Mouse (Mus musculus) neural tube, embryonic 15.5 days (tissue): ENCODE results near the gene Ppil3. TPM values are rescaled to one million over a fixed set of nuclear protein-coding genes. Genes with fewer than 3 reads are reported as not detected.
A peak's percentile ranks its signal among the peaks of the same experiment; 100 is the strongest.

Source experiments
- ATAC-seq: fragments of 200-750 bp; cut with Nextera tagmentation; 2 replicates; pipeline ENCODE4 v1.8.0; 2017; ENCODE audit warnings: mild to moderate bottlenecking, moderate TSS enrichment, moderate library complexity; ENCODE audit not compliant: low FRiP score
- H3K27ac ChIP-seq: fragments of 300-500 bp; sonication (generic); replicated peaks from 2 replicates; pipeline ENCODE4 v1.5.1; 2015; ENCODE audit warnings: mild to moderate bottlenecking, inconsistent platforms
- H3K27me3 ChIP-seq: fragments of 300-500 bp; sonication (generic); replicated peaks from 2 replicates; pipeline ENCODE4 v1.6.1; 2015; ENCODE audit warnings: inconsistent platforms
- H3K36me3 ChIP-seq: fragments of 300-500 bp; sonication (generic); 2 replicates; pipeline ENCODE4 v1.6.1; 2015; ENCODE audit warnings: inconsistent platforms
- H3K4me1 ChIP-seq: fragments of 300-500 bp; sonication (generic); 2 replicates; pipeline ENCODE4 v1.6.1; 2015; ENCODE audit warnings: inconsistent platforms
- H3K4me2 ChIP-seq: fragments of 300-500 bp; sonication (generic); 2 replicates; pipeline ENCODE4 v1.6.1; 2015; ENCODE audit warnings: inconsistent platforms, mild to moderate bottlenecking, moderate library complexity
- H3K4me3 ChIP-seq: fragments of 300-500 bp; sonication (generic); replicated peaks from 2 replicates; pipeline ENCODE4 v1.5.1; 2015; ENCODE audit warnings: mild to moderate bottlenecking, inconsistent platforms
- H3K9ac ChIP-seq: fragments of 300-500 bp; sonication (generic); replicated peaks from 2 replicates; pipeline ENCODE4 v1.6.1; 2015; ENCODE audit warnings: mild to moderate bottlenecking, inconsistent platforms
- H3K9me3 ChIP-seq: fragments of 300-500 bp; sonication (generic); replicated peaks from 2 replicates; pipeline ENCODE4 v1.6.1; 2016; ENCODE audit warnings: inconsistent platforms
- WGBS: fragments of 180-500 bp; shearing (Covaris S2); methylation state at CpG from one replicate; pipeline ENCODE4 v1.1.7; 2015; ENCODE audit warnings: mixed read lengths; 5-methylcytosine and 5-hydroxymethylcytosine counted together
- polyA plus RNA-seq: library from polyadenylated mRNA; unstranded; fragments of >200 nt; fragmentation: Nextera tagmentation; extraction: Ambion mirVana; gene quantifications from 2 replicates; pipeline ENCODE4 v1.2.1, GENCODE M21; 2015

The Ppil3 gene
- 53.5 and 54.6 TPM in 2 replicates for polyA plus RNA-seq

- H3K36me3 ChIP-seq = peaks cover 18% of the 10 kb centered on the region
- peak within 1 kb of the TSS; percentile 74 for H3K4me3 ChIP-seq
- peak; percentile 99 for ATAC-seq
- H3K9me3 ChIP-seq = no peaks in the 10 kb centered on the region
- no peaks in the 10 kb centered on the region for H3K27me3 ChIP-seq
- H3K4me1 ChIP-seq = peaks cover 30% of the 10 kb centered on the region
- H3K27ac ChIP-seq = peak within 1 kb of the TSS; percentile 91
- H3K4me2 ChIP-seq = peak within 1 kb of the TSS; percentile 75
- H3K9ac ChIP-seq = peak within 1 kb of the TSS; percentile 80
- WGBS = under 1% methylated on average over 33 of the region's 33 CpGs
These were observed at the start of gene Ppil3, which contains the start of gene Nif3l1 for GRCm38 (mm10) chr1:58445143-58445722. Ppil3 (minus strand) TSS chr1:58445486. Nif3l1 (plus strand) TSS chr1:58445151.

DNA sequence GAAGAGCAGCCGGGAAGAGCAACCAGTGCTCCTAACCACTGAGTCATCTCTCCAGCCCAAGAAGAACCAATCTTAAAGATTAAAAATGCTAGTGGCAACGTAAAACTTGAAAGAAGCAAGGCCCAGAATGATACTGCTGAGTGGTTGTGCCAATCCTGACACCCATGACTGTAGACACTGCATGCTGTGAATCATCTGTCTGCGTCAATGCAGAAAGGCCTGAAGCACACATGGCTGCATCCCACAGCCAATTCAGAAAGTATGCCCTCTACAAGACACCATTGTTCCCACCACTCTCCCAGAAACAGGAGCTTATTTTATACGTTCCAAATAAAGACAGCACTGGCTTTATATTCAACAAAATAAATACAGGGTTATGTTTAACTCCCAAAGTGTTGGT is 37.4 kb upstream of the Ppil3 start:
- peaks cover 69% of the 10 kb centered on the region for H3K36me3 ChIP-seq
- 92% methylated on average over 4 of the region's 4 CpGs for WGBS
- H3K4me3 ChIP-seq = no peak overlapping the region
- no peak for ATAC-seq
- no peak overlapping the region for H3K9ac ChIP-seq
- H3K4me2 ChIP-seq = no peak overlapping the region
- no peaks in the 10 kb centered on the region for H3K27me3 ChIP-seq
- no peaks in the 10 kb centered on the region for H3K4me1 ChIP-seq
- no peak overlapping the region for H3K27ac ChIP-seq
- H3K9me3 ChIP-seq = no peaks in the 10 kb centered on the region

GRCm38 (mm10) chr1:58475662-58476061 is 30.4 kb upstream of the Ppil3 start:
- peaks cover 78% of the 10 kb centered on the region for H3K36me3 ChIP-seq
- no peak overlapping the region for H3K4me2 ChIP-seq
- WGBS = 94% methylated on average over 8 of the region's 8 CpGs

GRCm38 (mm10) chr1:58465561-58465960 is 20.3 kb upstream of the Ppil3 start:
- Histone ChIP-seq H3K9ac (no peak overlapping the region), H3K4me2 (no peak overlapping the region), H3K9me3 (no peaks in the 10 kb centered on the region), H3K27ac (no peak overlapping the region), H3K4me1 (no peaks in the 10 kb centered on the region), H3K36me3 (peaks cover 81% of the 10 kb centered on the region), H3K4me3 (no peak overlapping the region), H3K27me3 (no peaks in the 10 kb centered on the region)
- ATAC-seq = no peak
- WGBS = 94% methylated on average over 4 of the region's 4 CpGs

More at GRCm38 (mm10) chr1:58475662-58476061, 30.4 kb upstream of the Ppil3 start:
- H3K9ac ChIP-seq = no peak overlapping the region
- no peak for ATAC-seq
- no peak overlapping the region for H3K4me3 ChIP-seq
- H3K4me1 ChIP-seq = no peaks in the 10 kb centered on the region
- H3K27ac ChIP-seq = no peak overlapping the region
- H3K27me3 ChIP-seq = no peaks in the 10 kb centered on the region
- H3K9me3 ChIP-seq = no peaks in the 10 kb centered on the region

DNA sequence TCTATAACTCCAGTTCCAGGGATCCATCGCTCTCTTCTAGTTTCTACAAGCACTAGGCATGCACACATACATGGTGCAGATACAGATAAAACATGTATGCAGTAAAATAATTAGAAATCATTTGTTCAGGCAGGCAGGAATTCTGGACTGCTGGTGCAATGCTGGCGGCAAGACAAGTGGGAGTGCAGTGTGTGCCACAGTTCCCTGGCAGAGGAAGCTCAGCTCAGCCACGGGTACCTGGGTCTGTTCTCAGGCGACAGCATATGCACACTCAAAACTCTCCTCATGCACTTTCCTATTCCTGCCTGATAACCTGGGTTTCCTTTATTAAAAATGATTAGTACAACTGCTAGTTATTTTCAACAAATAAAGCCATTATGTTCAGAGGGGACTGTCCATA is 19.8 kb upstream of the Ppil3 start:
- peaks cover 81% of the 10 kb centered on the region for H3K36me3 ChIP-seq
- no peak overlapping the region for H3K4me3 ChIP-seq
- H3K4me1 ChIP-seq = no peaks in the 10 kb centered on the region
- no peaks in the 10 kb centered on the region for H3K27me3 ChIP-seq
- no peak overlapping the region for H3K4me2 ChIP-seq
- ATAC-seq = no peak
- no peak overlapping the region for H3K9ac ChIP-seq
- H3K9me3 ChIP-seq = no peaks in the 10 kb centered on the region
- no peak overlapping the region for H3K27ac ChIP-seq
- WGBS = 94% methylated on average over 4 of the region's 4 CpGs

- Histone ChIP-seq H3K27me3 (no peaks in the 10 kb centered on the region), H3K27ac (no peak overlapping the region), H3K9me3 (no peaks in the 10 kb centered on the region), H3K4me1 (no peaks in the 10 kb centered on the region), H3K36me3 (peaks cover 77% of the 10 kb centered on the region), H3K9ac (no peak overlapping the region), H3K4me3 (no peak overlapping the region), H3K4me2 (no peak overlapping the region)
- ATAC-seq = no peak
- WGBS = 74% methylated on average over 2 of the region's 2 CpGs
These were observed 18.6 kb upstream of the Ppil3 start for GRCm38 (mm10) chr1:58463935-58464334.

GRCm38 (mm10) chr1:58460566-58460965 is 15.3 kb upstream of the Ppil3 start:
- ATAC-seq = no peak
- 93% methylated on average over 3 of the region's 3 CpGs for WGBS
- no peaks in the 10 kb centered on the region for H3K27me3 ChIP-seq

GRCm38 (mm10) chr1:58458867-58459266 is 13.6 kb upstream of the Ppil3 start:
- Histone ChIP-seq H3K36me3 (peaks cover 88% of the 10 kb centered on the region), H3K4me1 (no peaks in the 10 kb centered on the region), H3K27ac (no peak overlapping the region), H3K9me3 (no peaks in the 10 kb centered on the region), H3K4me3 (no peak overlapping the region), H3K9ac (no peak overlapping the region), H3K27me3 (no peaks in the 10 kb centered on the region), H3K4me2 (no peak overlapping the region)
- ATAC-seq = no peak
- WGBS = 81% methylated on average over 2 of the region's 2 CpGs

More at GRCm38 (mm10) chr1:58460566-58460965, 15.3 kb upstream of the Ppil3 start:
- Histone ChIP-seq H3K4me2 (no peak overlapping the region), H3K4me1 (no peaks in the 10 kb centered on the region), H3K36me3 (peaks cover 88% of the 10 kb centered on the region), H3K4me3 (no peak overlapping the region), H3K9ac (no peak overlapping the region), H3K9me3 (no peaks in the 10 kb centered on the region), H3K27ac (no peak overlapping the region)

DNA sequence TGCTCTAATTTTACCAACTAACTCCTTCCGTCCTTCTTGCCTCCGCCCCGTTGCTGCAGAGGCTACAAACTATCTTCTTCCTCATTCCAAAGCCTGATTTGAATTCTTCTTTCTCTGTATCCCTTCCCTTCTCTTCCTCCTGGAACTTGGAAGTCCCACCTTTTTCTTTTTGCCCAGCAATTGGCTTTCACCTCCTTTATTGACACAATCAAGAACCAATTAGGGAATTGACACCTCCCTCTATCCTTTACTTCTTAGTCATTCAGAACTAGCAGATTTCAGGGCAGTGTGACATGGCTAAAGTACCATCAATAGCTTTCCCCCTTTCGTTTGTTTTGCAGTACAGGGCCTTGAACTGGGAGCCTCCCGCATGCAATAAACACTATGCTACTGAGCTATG is 12.9 kb upstream of the Ppil3 start:
- Histone ChIP-seq H3K9ac (no peak overlapping the region), H3K36me3 (peaks cover 88% of the 10 kb centered on the region), H3K4me1 (no peaks in the 10 kb centered on the region), H3K9me3 (no peaks in the 10 kb centered on the region), H3K27ac (no peak overlapping the region), H3K4me3 (no peak overlapping the region), H3K4me2 (no peak overlapping the region), H3K27me3 (no peaks in the 10 kb centered on the region)
- ATAC-seq = no peak
- whole genome bisulfite sequencing = 85% methylated on average over 5 of the region's 5 CpGs

DNA sequence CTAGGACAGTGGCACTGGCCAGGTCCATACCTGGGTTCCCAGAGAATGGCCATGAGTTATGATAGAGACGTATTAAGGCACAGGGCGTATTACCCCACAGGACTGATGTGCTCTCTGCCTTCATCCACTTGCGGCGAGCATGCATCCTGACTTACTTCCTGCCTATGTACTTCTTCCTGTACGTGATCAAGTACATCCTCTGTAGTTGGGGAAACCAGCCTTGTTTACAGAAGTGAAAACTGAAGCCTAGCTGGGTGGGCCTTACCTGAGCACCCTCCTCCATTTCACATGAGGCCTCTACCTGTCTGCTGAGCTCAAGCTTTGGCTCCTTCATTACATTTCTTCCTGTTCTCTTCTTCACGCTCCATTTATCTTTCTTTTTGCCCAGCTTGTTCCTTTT is 9.0 kb upstream of the Ppil3 start:
- Histone ChIP-seq H3K36me3 (peaks cover 77% of the 10 kb centered on the region), H3K4me2 (no peak overlapping the region), H3K27ac (no peak overlapping the region), H3K4me3 (no peak overlapping the region), H3K27me3 (no peaks in the 10 kb centered on the region), H3K9me3 (no peaks in the 10 kb centered on the region), H3K4me1 (no peaks in the 10 kb centered on the region), H3K9ac (no peak overlapping the region)
- WGBS = 94% methylated on average over 6 of the region's 6 CpGs
- no peak for ATAC-seq

GRCm38 (mm10) chr1:58448396-58448795 is 3.1 kb upstream of the Ppil3 start:
- H3K27me3 ChIP-seq = no peaks in the 10 kb centered on the region
- no peak overlapping the region for H3K27ac ChIP-seq
- H3K4me3 ChIP-seq = no peak overlapping the region
- H3K9me3 ChIP-seq = no peaks in the 10 kb centered on the region
- H3K36me3 ChIP-seq = peaks cover 37% of the 10 kb centered on the region
- ATAC-seq = no peak
- H3K4me1 ChIP-seq = peaks cover 30% of the 10 kb centered on the region
- no peak overlapping the region for H3K4me2 ChIP-seq
- H3K9ac ChIP-seq = no peak overlapping the region
- 91% methylated on average over 7 of the region's 7 CpGs for WGBS

DNA sequence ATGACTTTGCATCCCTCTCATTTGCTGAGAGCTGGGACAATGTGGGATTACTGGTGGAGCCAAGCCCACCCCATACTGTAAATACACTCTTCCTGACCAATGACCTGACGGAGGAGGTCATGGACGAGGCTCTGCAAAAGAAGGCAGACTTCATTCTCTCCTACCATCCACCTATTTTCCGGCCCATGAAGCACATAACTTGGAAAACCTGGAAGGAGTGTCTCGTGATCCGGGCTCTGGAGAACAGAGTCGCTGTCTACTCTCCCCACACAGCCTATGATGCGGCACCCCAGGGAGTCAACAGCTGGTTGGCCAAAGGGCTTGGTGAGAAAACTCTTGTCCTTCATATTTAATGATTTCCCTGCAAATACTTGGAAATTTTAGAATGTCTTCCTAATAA is 2.5 kb upstream of the Ppil3 start:
- Histone ChIP-seq H3K4me3 (no peak overlapping the region), H3K27me3 (no peaks in the 10 kb centered on the region), H3K4me2 (no peak overlapping the region), H3K27ac (no peak overlapping the region), H3K4me1 (peaks cover 30% of the 10 kb centered on the region), H3K9me3 (no peaks in the 10 kb centered on the region), H3K9ac (no peak overlapping the region), H3K36me3 (peaks cover 31% of the 10 kb centered on the region)
- 91% methylated on average over 7 of the region's 7 CpGs for WGBS
- no peak for ATAC-seq
